Mouse (Mus musculus) stomach, embryonic 14.5 days (tissue): ENCODE results near the gene Sf3b6. TPM values are rescaled to one million over a fixed set of nuclear protein-coding genes. Genes with fewer than 3 reads are reported as not detected.

ENCODE experiments used
- ATAC-seq: fragments of 200-750 bp; cut with Nextera tagmentation; 2 replicates; pipeline ENCODE4 v1.8.0; 2017; ENCODE audit warnings: low read depth, moderate TSS enrichment; ENCODE audit not compliant: insufficient number of reproducible peaks, insufficient read depth, low FRiP score
- H3K27ac ChIP-seq: fragments of 300-500 bp; sonication (generic); 2 replicates; pipeline ENCODE4 v1.5.1; 2014; ENCODE audit warnings: mild to moderate bottlenecking, low read length, moderate library complexity, mixed read lengths
- H3K27me3 ChIP-seq: fragments of 300-500 bp; sonication (generic); 2 replicates; pipeline ENCODE4 v1.6.1; 2014; ENCODE audit warnings: low read length, control low read depth, mixed read lengths; ENCODE audit not compliant: control insufficient read depth, insufficient read depth
- H3K36me3 ChIP-seq: fragments of 300-500 bp; sonication (generic); 2 replicates; pipeline ENCODE4 v1.6.1; 2014; ENCODE audit warnings: mild to moderate bottlenecking, control low read depth, low read length, moderate library complexity, mixed read lengths; ENCODE audit not compliant: control insufficient read depth, insufficient read depth
- H3K4me1 ChIP-seq: fragments of 300-500 bp; sonication (generic); 2 replicates; pipeline ENCODE4 v1.6.1; 2014; ENCODE audit warnings: low read length, control low read depth, mixed read lengths; ENCODE audit not compliant: control insufficient read depth, insufficient read depth
- H3K4me2 ChIP-seq: fragments of 300-500 bp; sonication (generic); replicated peaks from 2 replicates; pipeline ENCODE4 v1.6.1; 2014; ENCODE audit warnings: low read depth, low read length, control low read depth
- H3K4me3 ChIP-seq: fragments of 300-500 bp; sonication (generic); 2 replicates; pipeline ENCODE4 v1.5.1; 2014; ENCODE audit warnings: low read depth, low read length, control low read depth
- H3K9ac ChIP-seq: fragments of 300-500 bp; sonication (generic); replicated peaks from 2 replicates; pipeline ENCODE4 v1.6.1; 2014; ENCODE audit warnings: low read depth, mild to moderate bottlenecking, control low read depth, low read length, moderate library complexity, mixed read lengths
- H3K9me3 ChIP-seq: fragments of 300-500 bp; sonication (generic); 2 replicates; pipeline ENCODE4 v1.6.1; 2016; ENCODE audit warnings: low read depth, low read length, control low read depth; ENCODE audit not compliant: control insufficient read depth
- WGBS: fragments of 180-500 bp; shearing (Covaris S2); extraction: QIAGEN DNeasy Blood & Tissue Kit; methylation state at CpG from one replicate; pipeline ENCODE4 v1.1.7; 2014; 5-methylcytosine and 5-hydroxymethylcytosine counted together
- polyA plus RNA-seq: library from polyadenylated mRNA; unstranded; fragments of >200 nt; fragmentation: Nextera tagmentation; extraction: Ambion mirVana; gene quantifications from 2 replicates; pipeline ENCODE4 v1.2.1, GENCODE M21; 2014

Sf3b6 gene
- polyA plus RNA-seq, 1 experiment from 2014 or later, result 309 TPM

- ATAC-seq, result 0 out of 2 replicates have a peak, but pooled peaks have one; percentile 30
- Histone ChIP-seq H3K4me3 (peak overlapping the region; percentile 72), H3K27me3 (no peaks in the 10 kb centered on the region), H3K27ac (no peak overlapping the region), H3K9ac (peak overlapping the region; percentile 40), H3K36me3 (no peaks in the 10 kb centered on the region), H3K4me1 (peaks cover 6% of the 10 kb centered on the region; the same call in 1 of the 2 replicates), H3K9me3 (no peaks in the 10 kb centered on the region), H3K4me2 (peak overlapping the region; percentile 54)
- 2% methylated on average over 12 of the region's 12 CpGs for WGBS
Measured at GRCm38 (mm10) chr12:4843741-4844140, 26.4 kb downstream of the Sf3b6 start.

- no peak overlapping the region for H3K4me2 ChIP-seq
- H3K27me3 ChIP-seq, result no peaks in the 10 kb centered on the region
- no peak overlapping the region for H3K4me3 ChIP-seq
- no peak for ATAC-seq
- 97% methylated on average over 5 of the region's 5 CpGs for WGBS
- no peak overlapping the region for H3K27ac ChIP-seq
- no peak overlapping the region for H3K9ac ChIP-seq
- H3K36me3 ChIP-seq, result peaks cover 6% of the 10 kb centered on the region; the same call in 1 of the 2 replicates
- H3K9me3 ChIP-seq, result no peaks in the 10 kb centered on the region
- no peaks in the 10 kb centered on the region for H3K4me1 ChIP-seq
Measured at GRCm38 (mm10) chr12:4856160-4856559, 38.8 kb downstream of the Sf3b6 start.

- Histone ChIP-seq H3K4me2 (no peak overlapping the region), H3K9ac (no peak overlapping the region), H3K27me3 (no peaks in the 10 kb centered on the region), H3K4me1 (no peaks in the 10 kb centered on the region), H3K9me3 (no peaks in the 10 kb centered on the region), H3K4me3 (no peak overlapping the region), H3K27ac (no peak overlapping the region), H3K36me3 (peaks cover 6% of the 10 kb centered on the region; the same call in 1 of the 2 replicates)
- ATAC-seq, result no peak
- WGBS, result 95% methylated on average over 2 of the region's 2 CpGs
Measured at GRCm38 (mm10) chr12:4856834-4857233, 39.5 kb downstream of the Sf3b6 start.

- ATAC-seq, result 0 out of 2 replicates have a peak, but pooled peaks have one; percentile 46
- Histone ChIP-seq H3K27ac (no peak overlapping the region), H3K9me3 (no peaks in the 10 kb centered on the region), H3K9ac (no peak overlapping the region), H3K4me1 (peaks cover 9% of the 10 kb centered on the region), H3K4me3 (no peak overlapping the region), H3K4me2 (no peak overlapping the region), H3K27me3 (no peaks in the 10 kb centered on the region), H3K36me3 (peaks cover 6% of the 10 kb centered on the region; the same call in 1 of the 2 replicates)
- WGBS, result 38% methylated on average over 11 of the region's 11 CpGs
Measured at GRCm38 (mm10) chr12:4859241-4859914, 42.0 kb downstream of the Sf3b6 start.

GRCm38 (mm10) chr12:4862672-4863071 lies 45.3 kb downstream of the Sf3b6 start:
- no peak for ATAC-seq
- Histone ChIP-seq H3K4me3 (no peak overlapping the region), H3K27ac (no peak overlapping the region), H3K36me3 (no peaks in the 10 kb centered on the region; the same call in 1 of the 2 replicates), H3K4me2 (no peak overlapping the region), H3K4me1 (peaks cover 11% of the 10 kb centered on the region), H3K9ac (no peak overlapping the region), H3K27me3 (no peaks in the 10 kb centered on the region), H3K9me3 (no peaks in the 10 kb centered on the region)
- 93% methylated on average over 4 of the region's 4 CpGs for WGBS

- Histone ChIP-seq H3K36me3 (no peaks in the 10 kb centered on the region), H3K4me2 (no peak overlapping the region), H3K4me1 (peaks cover 13% of the 10 kb centered on the region), H3K9me3 (no peaks in the 10 kb centered on the region), H3K27me3 (no peaks in the 10 kb centered on the region), H3K9ac (no peak overlapping the region), H3K4me3 (no peak overlapping the region), H3K27ac (0 out of 2 replicates have a peak overlapping the region, but pooled peaks have one; percentile 39)
- peak; percentile 34; the same call in 1 of the 2 replicates for ATAC-seq
- 47% methylated on average over 4 of the region's 4 CpGs for WGBS
Measured at GRCm38 (mm10) chr12:4863654-4864337, 46.5 kb downstream of the Sf3b6 start.

GRCm38 (mm10) chr12:4864338-4864690 lies 47.0 kb downstream of the Sf3b6 start:
- no peak overlapping the region for H3K27ac ChIP-seq
- H3K9ac ChIP-seq, result no peak overlapping the region
- no peaks in the 10 kb centered on the region for H3K27me3 ChIP-seq
- H3K36me3 ChIP-seq, result no peaks in the 10 kb centered on the region
- 64% methylated on average over 4 of the region's 4 CpGs for WGBS
- ATAC-seq, result no peak
- peaks cover 16% of the 10 kb centered on the region for H3K4me1 ChIP-seq
- H3K9me3 ChIP-seq, result no peaks in the 10 kb centered on the region
- H3K4me3 ChIP-seq, result no peak overlapping the region
- H3K4me2 ChIP-seq, result no peak overlapping the region

GRCm38 (mm10) chr12:4868924-4869323 lies 51.6 kb downstream of the Sf3b6 start:
- Histone ChIP-seq H3K9me3 (no peaks in the 10 kb centered on the region), H3K9ac (no peak overlapping the region), H3K4me3 (no peak overlapping the region), H3K27me3 (no peaks in the 10 kb centered on the region), H3K36me3 (no peaks in the 10 kb centered on the region), H3K27ac (no peak overlapping the region), H3K4me1 (peaks cover 14% of the 10 kb centered on the region; the same call in 1 of the 2 replicates), H3K4me2 (no peak overlapping the region)
- WGBS, result 81% methylated on average over 8 of the region's 8 CpGs
- no peak for ATAC-seq
